Mouse (Mus musculus) myocyte (in vitro differentiated cells): ENCODE results near the gene Snapc4. TPM values are rescaled to one million over a fixed set of nuclear protein-coding genes. Genes with fewer than 3 reads are reported as not detected.
A peak's percentile ranks its signal among the peaks of the same experiment; 100 is the strongest.

Experiments
- H3K27me3 ChIP-seq: one replicate; pipeline ENCODE4 v1.6.1; 2011; ENCODE audit not compliant: control insufficient read depth, insufficient read depth, insufficient read length
- H3K36me3 ChIP-seq: one replicate; pipeline ENCODE4 v1.6.1; 2011; ENCODE audit not compliant: control insufficient read depth, insufficient read depth
- H3K4me2 ChIP-seq: one replicate; pipeline ENCODE4 v1.6.1; 2011; ENCODE audit warnings: low read depth, control low read depth
- H3K4me3 ChIP-seq: one replicate; pipeline ENCODE4 v1.5.1; 2011; ENCODE audit warnings: mild to moderate bottlenecking, control low read depth, moderate library complexity
- H3K79me2 ChIP-seq: one replicate; pipeline ENCODE4 v1.6.1; 2011; ENCODE audit not compliant: control insufficient read depth, insufficient read depth
- H3ac ChIP-seq: one replicate; pipeline ENCODE4 v1.6.1; 2011; ENCODE audit not compliant: control insufficient read depth, insufficient read length
- CEBPB ChIP-seq: IDR thresholded peaks from 2 replicates; pipeline ENCODE4 v1.6.1; 2011; ENCODE audit warnings: mild to moderate bottlenecking, moderate library complexity; ENCODE audit not compliant: poor library complexity, insufficient read depth, severe bottlenecking
- E2F4 ChIP-seq: IDR thresholded peaks from one replicate; pipeline ENCODE4 v1.6.1; 2011; ENCODE audit warnings: mild to moderate bottlenecking, control low read depth, moderate library complexity; ENCODE audit not compliant: insufficient read depth
- MAX ChIP-seq: IDR thresholded peaks from one replicate; pipeline ENCODE4 v1.6.1; 2011; ENCODE audit warnings: low read depth, mild to moderate bottlenecking, control low read depth
- MYOD1 ChIP-seq, 3 experiments: IDR thresholded peaks; one replicate each; pipeline ENCODE4 v1.6.1; 2011; ENCODE audit warnings: control low read depth in 2 of 3, low read depth in 2 of 3, mild to moderate bottlenecking in 2 of 3, moderate library complexity in 1 of 3; ENCODE audit not compliant: insufficient read length in 2 of 3, control insufficient read depth in 1 of 3
- MYOG ChIP-seq, 3 experiments: IDR thresholded peaks; one replicate each; pipeline ENCODE4 v1.6.1; 2011; ENCODE audit warnings: control low read depth in 2 of 3, low read depth in 2 of 3, mild to moderate bottlenecking in 2 of 3; ENCODE audit not compliant: insufficient read length in 2 of 3, control insufficient read depth in 1 of 3, insufficient read depth in 1 of 3
- POLR2A ChIP-seq: IDR thresholded peaks from one replicate; pipeline ENCODE4 v1.6.1; 2011; ENCODE audit warnings: low read depth, mild to moderate bottlenecking, control low read depth, moderate library complexity; ENCODE audit not compliant: insufficient read length
- POLR2AphosphoS2 ChIP-seq: IDR thresholded peaks from one replicate; pipeline ENCODE4 v1.6.1; 2011; ENCODE audit warnings: low read depth, control low read depth; ENCODE audit not compliant: insufficient read length
- REST ChIP-seq: IDR thresholded peaks from one replicate; pipeline ENCODE4 v1.6.1; 2011; ENCODE audit warnings: mild to moderate bottlenecking, control low read depth, moderate library complexity; ENCODE audit not compliant: insufficient read depth, insufficient read length
- SRF ChIP-seq: IDR thresholded peaks from one replicate; pipeline ENCODE4 v1.6.1; 2011; ENCODE audit warnings: low read depth; ENCODE audit not compliant: control insufficient read depth, insufficient read length
- TCF12 ChIP-seq: IDR thresholded peaks from one replicate; pipeline ENCODE4 v1.6.1; 2011; ENCODE audit warnings: mild to moderate bottlenecking, control low read depth; ENCODE audit not compliant: poor library complexity, insufficient read depth, severe bottlenecking
- TCF3 ChIP-seq: IDR thresholded peaks from one replicate; pipeline ENCODE4 v1.6.1; 2011; ENCODE audit warnings: low read depth, control low read depth; ENCODE audit not compliant: insufficient read length
- USF1 ChIP-seq: IDR thresholded peaks from one replicate; pipeline ENCODE4 v1.6.1; 2011; ENCODE audit warnings: low read depth, mild to moderate bottlenecking, control low read depth, moderate library complexity
- polyA plus RNA-seq: library from polyadenylated mRNA; unstranded; fragments of >200 nt; fragmentation: generic; extraction: Trizol; gene quantifications from one replicate; pipeline ENCODE4 v1.2.1, GENCODE M21; 2012; ENCODE audit warnings: missing spikeins

The Snapc4 gene
- polyA plus RNA-seq, 1 experiment, result 11.0 TPM

DNA sequence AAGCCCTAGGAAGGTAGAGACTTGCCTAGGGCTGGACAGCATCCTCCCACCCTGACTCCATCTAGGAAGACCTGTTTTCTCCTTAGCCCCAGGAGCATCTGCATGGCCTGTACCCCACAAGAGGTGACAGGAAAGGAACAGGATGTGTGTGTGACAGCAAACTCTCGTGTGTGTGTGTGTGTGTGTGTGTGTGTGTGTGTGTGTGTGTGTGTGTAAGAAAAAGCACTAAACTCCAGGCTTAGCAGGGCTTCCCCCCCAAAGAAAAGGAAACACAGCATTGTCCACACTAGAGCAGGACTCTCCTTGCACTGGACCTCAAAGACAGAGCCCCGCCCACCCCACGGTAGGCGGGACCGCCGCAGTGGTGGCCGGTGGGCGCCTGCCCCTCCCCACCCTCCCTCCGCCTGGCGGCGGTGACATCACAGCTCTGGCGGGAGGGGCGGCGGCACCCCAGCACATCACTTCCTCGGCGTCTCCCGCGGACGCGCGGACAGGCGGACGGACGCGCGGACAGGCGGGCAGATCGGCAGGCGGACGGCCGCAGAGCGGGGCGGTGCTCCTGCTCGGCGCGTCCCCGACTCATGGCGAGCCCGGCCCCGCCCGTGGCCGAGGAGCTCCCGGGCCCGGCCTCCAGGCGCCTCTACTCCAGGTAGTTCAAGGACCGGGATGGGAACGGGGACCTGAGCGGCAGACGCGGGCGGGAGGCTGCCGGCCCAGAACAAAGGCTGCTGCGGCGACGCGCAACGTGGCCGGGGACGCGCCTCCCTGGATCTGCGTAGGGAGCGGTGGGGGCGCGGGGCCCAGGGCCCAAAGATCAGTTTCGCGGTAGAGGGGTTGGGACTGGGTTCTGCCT, 65.2 kb downstream of the Snapc4 start, which contains the start of gene Gpsm1:
TSS of gene Gpsm1 (plus strand) at position 444 of the 853 bp plus-strand sequence.
- Histone ChIP-seq H3K4me3 (peak within 1 kb of the TSS; percentile 48), H3ac (peak within 1 kb of the TSS; percentile 55), H3K27me3 (no peaks in the 10 kb centered on the region), H3K36me3 (no peaks in the 10 kb centered on the region), H3K4me2 (peak within 1 kb of the TSS; percentile 99), H3K79me2 (peaks cover 8% of the 10 kb centered on the region)
- TF ChIP-seq E2F4 (no peak), MAX (no peak), USF1 (no peak), MYOD1 (IDR thresholded peaks at IDR 0.05; ENCODE audit: control insufficient read depth in 1 of 3, insufficient read length in 2 of 3, low read depth in 2 of 3) (peak in 1 of 3 experiments; percentile 27), TCF12 (no peak), REST (no peak), POLR2AphosphoS2 (peak; percentile 68), POLR2A (peak; percentile 89), CEBPB (no peak), TCF3 (no peak), SRF (no peak)

DNA sequence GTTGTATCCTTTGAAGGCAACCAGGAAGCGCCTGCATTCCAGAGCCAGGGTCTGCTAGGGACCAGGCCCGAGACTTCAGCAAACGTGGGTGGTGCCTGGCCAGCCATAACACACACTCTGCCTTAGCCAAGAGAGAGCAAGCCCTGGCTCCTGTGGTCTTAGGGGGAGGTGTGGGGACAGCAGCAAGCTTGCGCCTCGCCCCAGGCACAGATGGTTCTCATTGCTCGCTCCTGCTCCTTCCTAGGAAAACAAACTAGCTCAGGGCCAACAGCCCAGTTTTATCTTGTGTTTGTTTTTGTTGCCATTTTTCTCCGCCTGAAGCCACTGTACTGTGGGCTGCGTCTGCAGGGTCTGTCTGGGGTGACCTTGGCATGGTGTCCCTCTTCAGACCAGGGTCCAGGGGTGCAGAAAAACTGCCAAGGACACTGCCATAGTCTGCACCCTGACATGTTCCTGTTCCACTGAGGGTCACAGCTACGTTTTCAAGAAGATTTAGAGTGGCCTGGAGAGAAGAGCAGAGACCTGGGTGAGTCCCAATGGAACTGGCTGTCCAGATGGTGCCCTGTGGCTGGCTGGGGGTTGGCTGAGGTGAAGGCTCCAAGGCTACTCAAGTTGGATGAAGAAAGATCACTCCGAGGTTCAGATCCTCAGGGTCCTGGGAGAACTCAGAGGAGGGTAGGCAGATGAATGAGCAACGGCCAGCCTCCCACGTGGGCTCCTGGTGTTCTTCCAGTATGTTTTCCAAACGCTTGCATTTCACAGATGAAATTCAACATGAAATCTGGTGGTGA, 66.0 kb downstream of the Snapc4 start:
- peak overlapping the region; percentile 55 for H3ac ChIP-seq
- H3K27me3 ChIP-seq, result no peaks in the 10 kb centered on the region
- H3K4me2 ChIP-seq, result peak overlapping the region; percentile 99
- H3K36me3 ChIP-seq, result no peaks in the 10 kb centered on the region
- peaks cover 8% of the 10 kb centered on the region for H3K79me2 ChIP-seq
- H3K4me3 ChIP-seq, result peak overlapping the region; percentile 48
- TF ChIP-seq CEBPB (no peak), REST (no peak), MAX (no peak), USF1 (no peak), POLR2AphosphoS2 (no peak), TCF12 (no peak), MYOG (IDR thresholded peaks at IDR 0.05; ENCODE audit: control insufficient read depth in 1 of 3, insufficient read depth in 1 of 3, insufficient read length in 2 of 3, low read depth in 2 of 3) (no peak), MYOD1 (IDR thresholded peaks at IDR 0.05; ENCODE audit: control insufficient read depth in 1 of 3, insufficient read length in 2 of 3, low read depth in 2 of 3) (no peak), SRF (no peak), E2F4 (no peak), POLR2A (no peak), TCF3 (no peak)

GRCm38 (mm10) chr2:26313394-26313793, 67.1 kb downstream of the Snapc4 start:
- Histone ChIP-seq H3K27me3 (no peaks in the 10 kb centered on the region), H3ac (no peak overlapping the region), H3K4me3 (no peak overlapping the region), H3K36me3 (no peaks in the 10 kb centered on the region), H3K4me2 (no peak overlapping the region), H3K79me2 (peaks cover 8% of the 10 kb centered on the region)
- TF ChIP-seq MYOD1 (IDR thresholded peaks at IDR 0.05; ENCODE audit: control insufficient read depth in 1 of 3, insufficient read length in 2 of 3, low read depth in 2 of 3), result no peak
- TF ChIP-seq CEBPB, result no peak
- no peak for TF ChIP-seq REST
- no peak for TF ChIP-seq POLR2A
- no peak for TF ChIP-seq SRF

DNA sequence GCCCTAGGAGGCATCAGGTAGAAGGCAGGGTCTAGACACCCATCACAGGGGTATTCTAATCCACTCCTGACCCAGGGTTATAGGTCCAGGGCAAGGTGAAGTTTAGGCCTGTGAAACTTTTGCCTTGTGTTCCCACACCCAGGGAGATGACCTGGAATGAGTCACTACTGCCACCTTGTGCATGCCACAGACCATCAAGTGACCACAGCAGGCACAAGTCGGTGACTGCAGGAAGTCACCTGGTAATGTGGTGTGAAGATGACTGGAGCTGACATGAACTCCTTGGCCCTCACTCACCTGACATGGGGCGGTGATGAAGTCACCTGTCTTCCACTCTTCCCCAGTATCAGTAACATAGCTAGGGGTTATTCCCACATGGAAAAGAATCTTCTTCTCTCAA, 67.6 kb downstream of the Snapc4 start:
- Histone ChIP-seq H3K4me2 (no peak overlapping the region), H3K79me2 (peaks cover 2% of the 10 kb centered on the region), H3ac (no peak overlapping the region), H3K36me3 (no peaks in the 10 kb centered on the region), H3K27me3 (no peaks in the 10 kb centered on the region), H3K4me3 (no peak overlapping the region)
- TF ChIP-seq CEBPB (no peak), USF1 (no peak), POLR2AphosphoS2 (no peak), E2F4 (no peak), MAX (no peak), MYOG (IDR thresholded peaks at IDR 0.05; ENCODE audit: control insufficient read depth in 1 of 3, insufficient read depth in 1 of 3, insufficient read length in 2 of 3, low read depth in 2 of 3) (no peak), MYOD1 (IDR thresholded peaks at IDR 0.05; ENCODE audit: control insufficient read depth in 1 of 3, insufficient read length in 2 of 3, low read depth in 2 of 3) (no peak), POLR2A (no peak), TCF12 (no peak), REST (no peak), SRF (no peak), TCF3 (no peak)

Other genes starting within 250 kb of the Snapc4 start
- not detected for gene Lhx3, start 172.4 kb downstream of the Snapc4 start, polyA plus RNA-seq
- 13.7 TPM for gene Qsox2, start 143.1 kb downstream of the Snapc4 start, polyA plus RNA-seq
- 0.01 TPM for gene Ccdc187, start 86.1 kb downstream of the Snapc4 start, polyA plus RNA-seq
- 11.7 TPM for gene Gpsm1, start 65.1 kb downstream of the Snapc4 start, polyA plus RNA-seq
- 28.4 TPM for gene Dnlz, start 28.5 kb downstream of the Snapc4 start, polyA plus RNA-seq
- 0.84 TPM for gene Card9, start 19.7 kb downstream of the Snapc4 start, polyA plus RNA-seq
- gene Entr1, start 8.7 kb upstream of the Snapc4 start, polyA plus RNA-seq, result 50.8 TPM
- 111 TPM for gene Pmpca, start 8.7 kb upstream of the Snapc4 start, polyA plus RNA-seq
- gene Inpp5e, start 28.6 kb upstream of the Snapc4 start, polyA plus RNA-seq, result 9.3 TPM
- gene Sec16a, start 64.6 kb upstream of the Snapc4 start, polyA plus RNA-seq, result 31.4 TPM
- 16.3 TPM for gene Notch1, start 136.0 kb upstream of the Snapc4 start, polyA plus RNA-seq
- 2.7 TPM for gene Egfl7, start 199.4 kb upstream of the Snapc4 start, polyA plus RNA-seq
- gene Gm20532, start 206.0 kb upstream of the Snapc4 start, polyA plus RNA-seq, result not detected
- gene Agpat2, start 223.8 kb upstream of the Snapc4 start, polyA plus RNA-seq, result 31.3 TPM
- 2.6 TPM for gene Fam69b, start 247.8 kb upstream of the Snapc4 start, polyA plus RNA-seq